Mouse (Mus musculus): ENCODE measurements at regions not wholly inside any gene's neighbourhood (a gene's known extent, or its start where the extent isn't known, plus 50 kb on each side); places are given as distances from the start of the nearest gene placed in this dataset.

DNA sequence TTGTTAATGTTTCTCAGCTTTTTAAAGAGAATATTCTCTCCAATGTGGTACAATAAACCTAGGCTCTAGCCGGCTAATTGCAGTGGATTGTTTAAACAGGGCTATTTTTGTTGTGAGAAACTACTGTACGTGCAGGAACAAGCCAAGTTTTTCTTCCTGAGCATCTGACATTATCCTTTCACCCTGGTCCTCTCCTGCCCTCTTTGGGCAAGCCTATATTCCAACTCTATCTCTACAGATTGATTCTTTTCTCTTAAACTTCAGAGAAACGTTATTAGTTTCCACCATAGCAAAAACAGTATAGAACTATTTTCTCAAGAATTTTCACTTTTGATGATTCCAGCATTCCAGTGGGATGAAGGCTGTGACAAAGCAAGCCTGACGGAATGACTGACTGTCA lies 535.2 kb downstream of the Fgf9 start:
- in situ Hi-C loops (cut with MseI, MboI) = no loop called here

DNA sequence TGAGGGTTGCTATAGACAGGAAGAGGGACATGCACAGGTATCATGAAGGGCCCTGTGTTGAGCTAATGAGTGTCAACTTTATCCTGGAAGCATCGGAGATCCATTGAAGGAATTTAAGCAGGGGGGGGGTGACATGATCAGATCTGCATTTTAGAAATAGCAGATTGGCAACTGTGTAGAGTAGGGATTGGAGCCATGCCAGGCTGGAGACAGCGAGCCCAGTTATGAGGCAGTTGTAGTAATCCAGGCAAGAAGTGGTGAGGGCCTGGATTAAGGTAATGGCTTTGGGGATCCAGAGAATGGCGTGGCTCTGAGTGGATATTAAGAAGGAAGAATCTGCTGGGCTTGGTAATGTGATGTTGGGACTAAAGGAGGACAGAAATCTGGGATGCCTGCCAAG lies 528.5 kb downstream of the Fgf9 start:
- in situ Hi-C loops (cut with MseI, MboI) = no loop called here

DNA sequence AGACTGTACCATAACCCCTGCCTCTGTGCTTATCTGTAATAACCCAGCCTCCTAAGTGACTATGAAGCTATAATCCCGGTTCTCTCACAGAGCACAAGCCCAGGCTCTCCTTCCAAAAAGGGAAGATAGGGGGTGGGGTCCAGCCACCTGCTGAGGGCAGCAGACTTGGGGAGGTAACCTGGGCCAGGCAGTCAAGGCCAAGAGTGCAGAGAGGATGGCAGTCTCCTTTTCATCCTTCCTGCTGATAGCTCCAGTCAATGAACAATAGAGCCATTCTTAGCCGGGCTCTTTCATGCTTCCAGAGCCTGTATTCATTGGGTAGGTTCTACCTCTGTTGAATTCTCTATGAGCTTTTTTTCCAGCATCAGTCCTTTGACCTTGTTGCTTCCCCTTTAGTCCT lies 527.5 kb downstream of the Fgf9 start:
- in situ Hi-C loops (cut with MseI, MboI) = no loop called here

DNA sequence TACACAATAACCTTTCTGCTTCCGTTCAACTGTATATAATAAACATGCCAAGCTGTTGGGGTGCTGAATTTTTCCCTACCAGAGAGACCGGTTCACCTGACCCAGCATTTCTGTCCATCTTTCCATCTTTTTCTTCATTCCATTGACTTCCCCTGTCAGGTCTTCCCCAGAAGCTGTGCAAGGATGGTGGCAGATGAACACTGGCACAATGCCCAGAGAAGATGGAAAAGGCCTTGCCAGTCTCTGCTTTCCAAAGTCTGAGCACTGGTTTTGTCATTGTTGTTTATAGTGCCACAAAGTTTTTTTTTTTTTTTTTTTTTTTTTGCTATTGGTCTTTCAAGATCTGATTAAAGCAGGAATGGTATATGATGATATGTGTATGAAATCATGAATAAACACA lies 526.6 kb downstream of the Fgf9 start:
- in situ Hi-C loops (cut with MseI, MboI) = no loop called here

DNA sequence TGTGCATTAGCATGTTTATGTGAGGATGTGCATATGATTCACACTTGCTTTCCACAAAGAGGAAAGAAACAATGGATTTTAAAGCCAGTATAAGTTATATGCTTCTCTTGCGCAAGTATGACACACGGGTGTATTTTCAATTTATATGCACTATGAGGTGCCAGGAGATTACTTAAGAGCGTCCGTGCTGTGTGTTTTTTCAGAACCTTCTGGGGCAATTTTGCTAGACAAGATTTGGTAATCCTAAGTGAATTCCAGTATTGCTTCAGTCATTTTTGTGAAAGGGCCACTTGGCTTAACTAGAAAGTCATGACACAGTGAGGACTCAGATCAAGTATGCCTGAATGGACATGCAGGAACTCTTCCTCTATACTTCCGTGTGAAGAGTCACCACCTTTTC lies 511.5 kb downstream of the Fgf9 start:
- in situ Hi-C loops (cut with MseI, MboI) = no loop called here

DNA sequence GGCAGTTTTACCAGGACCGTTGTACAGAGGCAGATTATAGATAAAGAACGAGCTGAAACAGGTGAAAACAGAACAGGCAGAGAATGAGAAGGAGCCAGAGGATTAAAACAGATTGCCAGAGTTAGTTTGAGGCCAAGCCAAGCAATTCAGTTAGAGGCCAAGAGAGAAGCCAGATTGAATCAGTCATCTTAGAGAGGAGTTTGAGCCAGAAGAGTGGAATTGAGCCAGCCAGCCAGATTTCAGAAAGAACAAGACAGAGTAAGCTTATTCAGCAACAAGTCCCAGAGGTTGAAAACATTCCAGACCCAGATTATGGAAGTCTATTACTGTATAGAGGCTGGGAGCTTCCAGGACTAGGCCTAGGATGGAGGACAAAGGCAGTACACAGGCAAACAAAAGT lies 499.7 kb downstream of the Fgf9 start:
- in situ Hi-C loops (cut with MseI, MboI) = no loop called here

DNA sequence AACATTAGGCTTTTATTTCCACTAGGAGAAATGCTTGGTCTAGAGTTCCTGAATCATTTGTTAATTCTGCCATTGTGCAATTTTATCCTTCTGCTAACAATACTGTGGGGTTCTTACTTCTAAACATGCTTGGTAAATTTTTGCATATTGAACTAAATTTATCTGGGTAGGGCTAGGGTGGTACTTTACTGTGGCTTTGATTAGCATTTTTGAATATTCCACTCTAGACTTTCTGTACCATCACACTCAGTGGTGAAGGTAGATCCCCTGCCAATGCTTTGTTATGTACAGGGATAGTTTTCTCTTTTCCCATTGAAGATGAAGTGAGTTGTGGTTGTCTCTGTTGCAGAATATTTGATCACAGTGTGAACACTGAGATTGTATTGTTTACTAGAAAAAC lies 497.1 kb downstream of the Fgf9 start:
- in situ Hi-C loops (cut with MseI, MboI) = no loop called here

DNA sequence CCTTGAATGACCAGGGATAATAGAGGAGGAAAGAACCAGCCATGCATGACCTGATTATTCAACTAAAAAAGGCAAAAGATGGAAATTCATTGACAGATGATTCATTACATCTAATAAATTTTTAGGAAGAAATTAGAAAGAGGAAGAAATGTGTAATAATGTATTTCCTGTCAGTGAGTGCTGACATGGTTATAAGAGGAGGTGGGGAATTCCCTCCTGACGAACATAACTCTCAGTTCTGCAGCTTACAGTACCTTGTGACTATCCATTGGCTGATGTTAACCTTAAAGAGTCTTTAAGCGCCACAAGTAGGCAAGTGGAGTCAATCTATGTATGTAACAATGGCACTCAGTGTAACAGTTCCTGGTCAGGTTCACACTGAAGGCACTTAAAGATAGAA lies 492.7 kb downstream of the Fgf9 start:
- in situ Hi-C loops (cut with MseI, MboI) = no loop called here

DNA sequence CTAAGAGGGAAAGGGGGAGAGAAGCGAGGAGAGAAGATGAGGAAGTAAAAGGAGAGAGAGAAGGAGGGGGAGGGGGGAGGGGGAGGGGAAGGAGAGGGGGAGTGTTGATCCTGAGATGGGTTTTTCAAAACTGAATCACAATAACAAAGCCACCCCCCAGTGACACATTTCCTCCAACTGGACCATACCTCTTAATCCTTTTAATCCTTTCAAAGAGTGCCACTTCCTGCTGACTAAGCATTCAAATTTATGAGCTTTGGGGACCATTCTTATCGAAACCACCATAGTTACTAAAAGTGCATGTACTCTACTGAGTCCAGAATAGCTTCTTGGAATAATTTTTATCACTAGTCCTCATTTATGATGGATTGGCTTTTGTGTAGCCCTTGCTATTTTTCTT lies 480.4 kb downstream of the Fgf9 start:
- in situ Hi-C loops (cut with MseI, MboI) = no loop called here

DNA sequence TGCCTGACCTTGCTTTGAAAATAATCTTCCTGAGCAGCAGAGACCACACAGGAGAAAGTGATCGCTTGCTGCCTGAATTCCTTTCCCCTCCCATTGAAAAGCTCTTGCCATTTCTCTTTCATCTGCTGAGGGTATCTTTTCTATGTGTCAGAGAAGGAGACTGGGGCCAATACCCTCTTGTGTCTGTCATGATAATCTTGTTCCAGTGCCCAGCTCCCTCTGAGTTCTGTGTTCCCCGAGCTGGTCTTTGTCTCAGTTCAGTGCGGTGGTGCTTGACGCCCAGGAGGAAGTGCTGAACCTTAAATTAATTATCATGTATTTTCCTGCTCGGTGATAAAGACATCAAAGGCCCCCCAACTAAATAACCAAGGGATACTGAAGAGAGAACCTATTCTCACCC lies 475.4 kb downstream of the Fgf9 start:
- in situ Hi-C loops (cut with MseI, MboI) = no loop called here

DNA sequence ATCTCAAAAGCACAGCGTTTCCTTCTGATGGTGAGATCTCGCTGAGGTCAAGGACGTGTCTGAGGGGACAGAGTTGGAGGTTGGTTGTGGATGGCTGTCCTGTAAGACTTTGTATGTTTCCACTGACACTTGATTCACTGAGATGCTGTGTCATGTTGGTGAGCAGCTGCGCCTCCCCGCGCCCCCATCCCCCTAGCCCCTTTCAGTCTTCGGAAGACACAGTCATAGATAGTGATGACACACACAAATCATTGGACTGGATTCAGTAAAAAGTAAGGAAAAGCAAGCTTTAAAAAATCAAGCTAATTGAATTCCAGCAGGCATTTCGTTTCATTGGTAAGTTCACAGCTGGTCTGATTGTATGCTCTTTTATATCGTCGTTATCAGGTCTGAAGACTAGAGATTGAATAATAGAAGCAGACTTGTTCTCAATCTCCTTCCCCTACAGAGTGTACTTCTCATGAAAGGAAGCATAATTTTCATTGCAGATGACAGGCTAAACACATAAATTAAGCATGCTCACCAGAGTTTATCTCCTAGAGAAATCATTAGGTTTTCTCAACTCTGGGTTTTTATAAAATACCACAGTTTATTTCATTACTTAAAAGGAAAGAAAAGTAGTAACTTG lies 472.9 kb downstream of the Fgf9 start:
- in situ Hi-C loops (cut with MseI, MboI) = no loop called here

DNA sequence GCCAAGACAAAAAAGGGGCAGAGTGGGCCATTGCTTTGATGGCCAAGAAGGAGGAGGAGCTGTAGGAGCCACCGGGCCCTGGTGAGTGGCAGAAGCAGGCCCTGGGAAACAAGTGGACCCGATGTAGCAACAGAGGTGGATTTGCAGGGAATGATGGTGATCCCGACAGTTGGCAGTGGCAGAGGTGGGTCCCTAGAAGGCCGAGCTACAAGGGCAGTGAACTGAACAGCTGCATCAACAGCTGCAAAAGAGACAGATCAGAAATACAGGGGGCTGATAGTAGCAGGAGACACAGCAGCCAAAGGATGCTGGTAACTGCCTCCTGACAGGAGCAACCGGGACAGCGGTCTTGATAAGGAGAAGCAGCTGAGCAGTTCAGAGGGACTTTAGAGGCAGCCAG lies 467.8 kb downstream of the Fgf9 start:
- in situ Hi-C loops (cut with MseI, MboI) = no loop called here

DNA sequence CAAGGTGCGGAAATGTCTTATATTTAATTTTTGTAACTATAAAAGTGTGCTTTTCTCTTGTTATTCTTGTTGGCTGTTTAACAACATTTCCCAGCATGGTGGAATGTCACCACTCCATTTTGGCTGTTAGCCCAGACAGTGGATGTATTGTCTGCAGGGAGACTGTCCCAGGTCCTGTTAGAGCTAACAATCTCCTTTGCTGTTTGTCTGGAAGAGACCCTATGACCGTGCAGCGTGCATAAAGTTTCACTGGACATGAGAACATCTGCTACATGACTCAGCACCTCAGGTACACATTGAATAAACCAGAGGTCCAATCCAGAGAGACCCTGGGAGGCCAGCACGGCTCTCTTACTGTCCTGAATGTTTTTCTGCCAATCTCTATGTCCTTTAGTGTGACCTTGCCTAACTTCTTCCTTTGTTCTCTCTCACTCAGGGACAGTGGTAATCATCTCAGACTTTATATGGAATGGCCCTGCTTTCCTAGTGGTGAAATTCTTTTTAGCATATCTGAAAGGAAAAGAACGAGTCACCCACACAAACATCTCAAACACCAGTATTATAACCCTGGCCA lies 450.7 kb downstream of the Fgf9 start:
- in situ Hi-C loops (cut with MseI, MboI) = loop anchor here in 1 of 2 experiments (25.0 kb wide), 1 partner anchor 484 kb away; no protein-coding TSS in a partner anchor

DNA sequence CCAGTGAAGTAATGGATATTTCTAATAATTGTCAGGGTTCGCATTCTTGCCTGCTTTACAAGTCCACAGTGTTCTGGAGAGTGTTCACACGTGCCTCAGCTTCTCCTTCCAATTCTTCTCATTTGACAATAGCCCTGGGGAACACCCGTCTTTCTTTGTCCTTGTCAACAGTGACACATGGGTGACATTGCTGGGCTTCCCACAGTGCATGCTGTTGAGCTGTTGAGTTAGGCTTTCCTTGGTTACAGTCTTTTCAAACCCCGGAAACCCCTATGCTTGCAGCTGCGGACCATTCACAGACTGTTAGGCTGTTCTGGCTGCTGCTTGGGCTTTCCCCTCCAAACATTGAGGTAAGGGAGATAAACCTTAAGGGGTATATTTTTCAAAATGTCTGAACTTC lies 450.0 kb downstream of the Fgf9 start:
- in situ Hi-C loops (cut with MseI, MboI) = loop anchor here in 1 of 2 experiments (25.0 kb wide), 1 partner anchor 483 kb away; no protein-coding TSS in a partner anchor

DNA sequence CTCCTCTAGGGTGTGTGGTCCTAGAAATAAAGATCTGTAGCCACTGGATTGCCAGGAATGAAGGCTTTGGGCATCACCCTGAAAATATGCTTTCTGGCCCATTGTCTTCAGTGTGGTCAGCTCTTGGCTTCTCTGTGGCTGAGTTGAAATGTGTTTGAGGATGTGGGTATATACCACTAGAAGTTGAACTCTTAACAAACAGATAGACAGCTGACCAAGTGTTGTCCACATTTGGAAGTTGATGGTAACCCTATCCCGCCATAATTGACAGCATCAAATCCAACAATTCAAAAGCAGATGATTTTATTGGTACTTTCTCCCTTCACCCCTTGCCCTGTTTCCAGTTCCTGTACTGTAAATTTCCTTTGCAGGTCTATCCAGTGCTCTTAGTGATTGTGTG lies 448.7 kb downstream of the Fgf9 start:
- in situ Hi-C loops (cut with MseI, MboI) = loop anchor here (10.0 to 25.0 kb wide), 2 partner anchors 482 to 484 kb away; no protein-coding TSS in a partner anchor

DNA sequence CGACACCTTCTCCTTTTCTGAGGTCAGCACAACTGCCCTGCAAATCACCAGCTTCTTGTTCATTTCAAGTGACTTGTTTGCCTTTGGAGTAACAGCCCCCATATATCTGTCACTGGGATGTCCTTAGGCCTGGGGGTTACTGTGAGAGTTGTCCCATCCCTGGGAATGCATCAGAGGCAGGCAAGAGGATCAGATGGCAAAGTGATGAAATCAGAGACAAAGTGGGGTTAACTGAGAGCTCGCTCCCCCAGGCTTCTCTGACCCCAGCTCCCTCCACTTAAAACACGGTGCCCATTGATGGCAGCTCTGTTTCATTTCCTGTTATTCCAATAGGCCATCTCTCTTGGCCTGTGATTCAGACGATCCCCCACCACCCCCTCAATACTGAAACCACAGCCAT lies 446.2 kb downstream of the Fgf9 start:
- in situ Hi-C loops (cut with MseI, MboI) = loop anchor here (10.0 to 25.0 kb wide), 2 partner anchors 479 to 482 kb away; no protein-coding TSS in a partner anchor

DNA sequence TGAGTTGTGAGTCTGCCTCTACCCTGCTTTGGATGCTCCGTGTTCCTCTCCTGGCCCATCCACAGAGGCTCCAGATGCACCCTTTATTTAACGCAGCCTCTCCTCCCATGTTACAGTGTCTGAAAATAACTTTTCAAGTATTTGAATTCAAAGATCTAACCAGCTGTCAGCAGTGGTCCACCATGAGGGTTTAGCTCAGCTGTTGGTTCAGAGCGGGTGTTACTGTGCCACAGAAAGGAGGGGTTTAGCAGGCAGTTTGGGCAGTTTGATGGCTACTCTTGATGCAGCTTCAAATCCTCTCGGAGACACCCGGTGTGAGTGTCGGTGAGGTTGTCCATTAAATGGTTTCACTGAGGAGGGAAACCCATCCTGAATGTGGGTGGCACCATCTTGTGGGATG lies 441.8 kb downstream of the Fgf9 start:
- in situ Hi-C loops (cut with MseI, MboI) = loop anchor here (10.0 to 25.0 kb wide), 2 partner anchors 475 to 477 kb away; no protein-coding TSS in a partner anchor

DNA sequence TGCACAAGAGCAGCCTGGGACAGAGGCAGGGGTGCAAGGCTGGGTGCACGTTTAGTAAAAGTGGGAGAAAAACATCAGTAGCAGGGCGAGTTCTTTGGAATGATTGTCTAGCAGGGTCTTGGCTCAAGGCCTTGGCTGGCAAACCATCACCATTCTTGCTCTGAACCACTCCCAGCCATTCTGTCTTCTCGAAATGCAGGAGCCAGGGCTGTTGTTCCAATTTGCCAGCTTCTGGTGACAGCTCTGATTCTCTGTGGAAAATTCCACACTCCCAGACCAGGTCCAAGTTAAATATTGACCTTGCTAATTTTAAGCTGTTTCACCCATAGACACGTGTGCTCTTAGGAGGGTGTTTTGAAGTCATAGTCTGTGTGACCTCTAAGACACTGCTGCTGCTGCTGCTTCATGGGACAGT lies 441.2 kb downstream of the Fgf9 start:
- in situ Hi-C loops (cut with MseI, MboI) = loop anchor here (10.0 to 25.0 kb wide), 2 partner anchors 474 to 477 kb away; no protein-coding TSS in a partner anchor

DNA sequence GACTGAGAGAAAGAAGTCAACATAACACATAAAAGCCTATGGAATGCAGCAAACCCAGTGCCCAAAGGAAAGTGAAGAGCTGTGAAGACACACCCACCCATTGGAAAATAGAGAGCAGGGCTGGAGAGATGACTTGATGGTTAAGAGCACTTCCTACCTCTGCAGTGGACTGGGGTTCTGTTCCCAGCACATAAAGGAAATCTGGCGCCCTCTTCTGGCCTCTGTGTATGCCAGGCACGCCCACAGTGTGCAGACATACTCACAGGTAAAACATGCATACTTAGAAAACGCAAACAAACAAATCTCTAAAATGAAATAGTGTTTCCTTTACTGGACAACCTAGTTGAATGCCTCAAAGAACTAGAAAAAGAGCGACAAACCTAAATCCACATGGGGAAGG lies 440.4 kb downstream of the Fgf9 start:
- in situ Hi-C loops (cut with MseI, MboI) = loop anchor here (10.0 to 25.0 kb wide), 2 partner anchors 473 to 476 kb away; no protein-coding TSS in a partner anchor

DNA sequence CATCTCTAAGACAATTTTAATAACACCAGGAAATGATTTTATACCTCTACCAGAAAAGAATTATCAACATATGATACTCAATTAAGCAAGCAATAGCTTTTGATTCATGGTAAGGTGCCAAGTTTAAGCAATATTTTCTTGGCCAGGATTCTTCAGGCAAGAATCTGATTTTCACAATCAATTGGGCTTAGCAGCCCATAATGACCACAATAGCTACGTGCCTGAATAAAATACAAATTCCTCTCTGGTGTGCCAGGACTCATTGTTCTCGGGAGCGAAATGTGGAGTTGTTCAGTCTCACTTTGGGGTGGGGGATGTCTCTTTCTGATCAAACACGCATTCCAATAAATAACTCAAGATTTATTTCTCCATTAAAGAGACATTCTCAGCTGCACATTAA lies 438.8 kb downstream of the Fgf9 start:
- in situ Hi-C loops (cut with MseI, MboI) = loop anchor here in 1 of 2 experiments (25.0 kb wide), 1 partner anchor 472 kb away; no protein-coding TSS in a partner anchor

DNA sequence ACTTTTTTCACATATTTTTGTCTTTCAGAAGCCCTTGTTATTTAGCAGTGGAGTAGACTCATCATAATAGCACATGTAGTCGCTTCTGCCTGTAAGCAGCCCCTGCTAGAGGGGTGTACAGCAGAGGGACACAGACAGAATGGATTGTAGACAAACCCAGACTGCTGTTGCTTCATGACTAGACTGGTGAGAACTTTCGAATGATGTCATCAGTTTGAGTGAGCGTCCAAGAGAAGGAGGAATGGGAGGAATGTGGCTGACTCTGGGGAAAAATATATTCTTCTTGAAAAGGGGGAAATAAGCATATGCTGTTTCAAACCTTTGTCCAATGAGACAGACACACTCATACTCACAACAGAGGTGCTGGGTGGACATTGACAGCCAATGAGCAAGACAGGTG lies 436.1 kb downstream of the Fgf9 start:
- in situ Hi-C loops (cut with MseI, MboI) = loop anchor here in 1 of 2 experiments (25.0 kb wide), 1 partner anchor 469 kb away; no protein-coding TSS in a partner anchor

DNA sequence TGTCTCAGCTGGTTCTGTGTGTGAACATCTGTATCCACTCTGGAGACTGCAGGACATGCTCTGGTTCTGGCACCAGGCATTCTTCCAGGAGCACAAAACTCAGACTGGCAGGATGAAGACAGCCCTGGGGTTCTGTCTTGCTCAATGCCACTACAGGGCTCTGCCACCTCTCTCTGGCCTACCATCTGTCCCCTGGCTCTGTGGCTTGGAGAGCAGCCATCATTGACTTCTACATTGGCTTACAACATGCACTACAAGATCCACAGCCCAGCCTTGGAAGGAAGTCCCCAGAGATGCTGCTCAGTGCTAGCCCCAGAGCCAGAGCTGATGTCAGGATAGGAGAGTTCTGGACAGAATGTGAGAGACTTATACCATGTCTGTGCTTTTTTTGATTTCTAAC lies 435.5 kb downstream of the Fgf9 start:
- in situ Hi-C loops (cut with MseI, MboI) = loop anchor here in 1 of 2 experiments (25.0 kb wide), 1 partner anchor 469 kb away; no protein-coding TSS in a partner anchor

DNA sequence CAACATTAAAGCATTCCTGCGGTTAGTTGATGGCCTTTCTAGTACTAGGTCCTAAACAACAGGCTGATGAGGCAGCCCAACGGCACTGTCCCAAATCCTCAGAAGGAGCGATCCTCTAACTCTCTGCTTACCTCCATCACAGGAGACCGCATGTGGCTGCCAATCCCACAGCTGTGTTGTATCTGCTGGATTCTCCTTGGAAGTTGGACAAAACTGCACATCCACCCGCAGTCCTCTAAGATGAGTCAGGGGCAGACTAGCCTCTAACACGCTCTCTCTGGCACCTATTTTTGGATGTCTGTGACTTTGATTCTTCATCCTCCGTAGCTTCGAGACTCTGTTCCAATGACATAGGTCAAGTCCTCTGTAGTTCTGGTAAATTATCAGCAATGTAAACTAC lies 432.5 kb downstream of the Fgf9 start:
- in situ Hi-C loops (cut with MseI, MboI) = loop anchor here in 1 of 2 experiments (25.0 kb wide), 1 partner anchor 466 kb away; no protein-coding TSS in a partner anchor

Data from mouse trophoblast stem cell (cell line).